ENCODE assay signal across 17 mouse cellular contexts in the genomic region with DNA sequence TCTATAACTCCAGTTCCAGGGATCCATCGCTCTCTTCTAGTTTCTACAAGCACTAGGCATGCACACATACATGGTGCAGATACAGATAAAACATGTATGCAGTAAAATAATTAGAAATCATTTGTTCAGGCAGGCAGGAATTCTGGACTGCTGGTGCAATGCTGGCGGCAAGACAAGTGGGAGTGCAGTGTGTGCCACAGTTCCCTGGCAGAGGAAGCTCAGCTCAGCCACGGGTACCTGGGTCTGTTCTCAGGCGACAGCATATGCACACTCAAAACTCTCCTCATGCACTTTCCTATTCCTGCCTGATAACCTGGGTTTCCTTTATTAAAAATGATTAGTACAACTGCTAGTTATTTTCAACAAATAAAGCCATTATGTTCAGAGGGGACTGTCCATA. TPM values are rescaled to one million over a fixed set of nuclear protein-coding genes. Genes with fewer than 3 reads are reported as not detected.
DNase-seq lines count a peak whose midpoint lies in the region; ATAC-seq lines count a peak whose summit lies in the region.
"Had no signal": no experiment of that assay in that cellular context is flagged by ENCODE, and none has a peak within 500 bp of the region (broad histone marks: within the 10 kb centered on the region; RNA-seq: fewer than 3 reads in every experiment).

No protein-coding gene starts in this region.

- DNase-seq in frontal cortex, postnatal 14 days (ENCODE audit: low spot score in 2 of 2): no peak
- DNase-seq in cerebellum, adult 18-20 months: peak; percentile 58 to 68
- DNase-seq in cerebellum, adult 9-11 months: peak; percentile 64
- peak; percentile 47 to 55 for DNase-seq in cerebellum, postnatal 36 days
- DNase-seq in right cerebral cortex, adult 18-20 months: no peak
- DNase-seq in adrenal gland, postnatal 4 days (ENCODE audit: low spot score in 2 of 2): no peak
- no peak for DNase-seq in kidney, adult 11 months
- DNase-seq: adrenal gland, postnatal 10 days; gastrocnemius, postnatal 25 days; heart, adult 11 months; heart, postnatal 4 days; kidney, adult 9 months had no signal

- peak; percentile 82 for ATAC-seq in frontal cortex, adult (ENCODE audit: low TSS enrichment)
- ATAC-seq: forebrain, embryonic 14.5 days; hindbrain, embryonic 16.5 days; inflammation-experienced regulatory T-cells, adult 6 months; intestine, postnatal 0 days had no signal

RNA-seq across cellular contexts. Expression of a gene that starts 19.8 kb away (rescaled TPM):
- 10 to 100 TPM; 35.1 to 37.5 TPM for total RNA-seq in adrenal gland, postnatal 4 days (2021)

RNA-seq across cellular contexts. Expression of a gene that starts 20.1 kb away (rescaled TPM):
- total RNA-seq in adrenal gland, postnatal 4 days (2021): 10 to 100 TPM; 19.0 to 21.2 TPM

RNA-seq across cellular contexts. Expression of a gene that starts 39.9 kb away (rescaled TPM):
- 10 to 100 TPM; 27.4 to 29.4 TPM for total RNA-seq in adrenal gland, postnatal 4 days (2021)

RNA-seq across cellular contexts. Expression of a gene that starts 41.2 kb away (rescaled TPM):
- 100 to 1,000 TPM; 195 to 199 TPM for total RNA-seq in adrenal gland, postnatal 4 days (2021)

Comparison
In these comparisons a context has a peak if more than half of its experiments do, and no peak if none do; other contexts are left out.
1. DNase-seq: peak in cerebellum, adult 18-20 months (2 of 2), cerebellum, adult 9-11 months (single experiment) and cerebellum, postnatal 36 days (2 of 2); none in frontal cortex, postnatal 14 days (0 of 2), right cerebral cortex, adult 18-20 months (single experiment), adrenal gland, postnatal 4 days (0 of 2) and kidney, adult 11 months (single experiment).